Mouse (Mus musculus): ENCODE measurements around the gene Mst1. TPM values are rescaled to one million over a fixed set of nuclear protein-coding genes. Genes with fewer than 3 reads are reported as not detected.
A peak's percentile ranks its signal among the peaks of the same experiment; 100 is the strongest.

Mst1 gene
- 0.37 and 1.3 TPM in 2 replicates for polyA plus RNA-seq (2014; fragmentation: Nextera tagmentation; extraction: Ambion mirVana)

GRCm38 (mm10) chr9:108080168-108080567 is at the start of gene Mst1:
Gene Mst1 (plus strand): TSS chr9:108080436.
- Histone ChIP-seq H3K4me1 (ENCODE audit: control insufficient read depth, insufficient read depth, low read length) (peaks cover 10% of the 10 kb centered on the region), H3K27ac (replicated peaks; ENCODE audit: low read depth, low read length) (no peak within 1 kb of the TSS), H3K9ac (ENCODE audit: low read length) (peak within 1 kb of the TSS; percentile 89), H3K36me3 (ENCODE audit: control insufficient read depth, insufficient read depth, low read length) (peaks cover 5% of the 10 kb centered on the region; the same call in 1 of the 2 replicates), H3K9me3 (ENCODE audit: control insufficient read depth, low read length) (no peaks in the 10 kb centered on the region), H3K4me3 (ENCODE audit: low read depth, low read length) (peak within 1 kb of the TSS; percentile 80), H3K4me2 (ENCODE audit: low read depth, severe bottlenecking) (peak within 1 kb of the TSS; percentile 94), H3K27me3 (ENCODE audit: control insufficient read depth, insufficient read depth, low read length) (peaks cover 26% of the 10 kb centered on the region)
- 73% methylated on average over 5 of the region's 5 CpGs for WGBS
- DNase-seq (ENCODE audit: low spot score), result no peak
- ATAC-seq (ENCODE audit: insufficient number of reproducible peaks, low FRiP score, low TSS enrichment, low read depth), result no peak

DNA sequence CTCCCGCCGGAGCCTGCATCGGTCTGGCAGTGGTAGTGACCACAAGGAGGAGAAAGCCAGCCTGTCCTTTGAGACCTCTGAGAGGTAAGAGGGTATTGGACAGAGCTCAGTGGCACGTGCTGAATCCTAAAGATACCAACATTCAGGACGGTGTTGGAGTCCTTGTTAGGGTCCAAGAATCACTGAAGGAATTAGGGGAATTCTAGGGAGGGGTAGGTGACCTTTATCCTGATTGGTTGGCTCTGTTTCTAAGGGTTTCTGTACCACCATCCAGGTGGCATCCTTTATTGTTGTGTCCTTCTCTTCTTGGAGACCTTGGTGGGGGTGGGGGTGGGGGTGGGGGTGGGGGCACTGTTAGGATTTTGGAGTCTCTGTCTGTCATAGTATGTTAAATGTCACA is 48.1 kb upstream of the Mst1 start:
- Histone ChIP-seq H3K4me1 (ENCODE audit: control insufficient read depth, insufficient read depth, low read length) (no peaks in the 10 kb centered on the region), H3K27ac (replicated peaks; ENCODE audit: low read depth, low read length) (no peak overlapping the region), H3K36me3 (ENCODE audit: control insufficient read depth, insufficient read depth, low read length) (peaks cover 21% of the 10 kb centered on the region), H3K9me3 (ENCODE audit: control insufficient read depth, low read length) (no peaks in the 10 kb centered on the region), H3K4me2 (ENCODE audit: low read depth, severe bottlenecking) (no peak overlapping the region), H3K4me3 (ENCODE audit: low read depth, low read length) (no peak overlapping the region), H3K27me3 (ENCODE audit: control insufficient read depth, insufficient read depth, low read length) (no peaks in the 10 kb centered on the region), H3K9ac (ENCODE audit: low read length) (no peak overlapping the region)
- no peak for ATAC-seq (ENCODE audit: insufficient number of reproducible peaks, low FRiP score, low TSS enrichment, low read depth)
- DNase-seq (ENCODE audit: low spot score), result no peak
- 95% methylated on average over 5 of the region's 5 CpGs for WGBS

GRCm38 (mm10) chr9:108035331-108036156 is 44.7 kb upstream of the Mst1 start:
- Histone ChIP-seq H3K4me3 (ENCODE audit: low read depth, low read length) (no peak overlapping the region), H3K4me2 (ENCODE audit: low read depth, severe bottlenecking) (no peak overlapping the region), H3K4me1 (ENCODE audit: control insufficient read depth, insufficient read depth, low read length) (no peaks in the 10 kb centered on the region), H3K27me3 (ENCODE audit: control insufficient read depth, insufficient read depth, low read length) (no peaks in the 10 kb centered on the region), H3K36me3 (ENCODE audit: control insufficient read depth, insufficient read depth, low read length) (peaks cover 12% of the 10 kb centered on the region), H3K27ac (replicated peaks; ENCODE audit: low read depth, low read length) (no peak overlapping the region), H3K9ac (ENCODE audit: low read length) (no peak overlapping the region), H3K9me3 (ENCODE audit: control insufficient read depth, low read length) (no peaks in the 10 kb centered on the region)
- ATAC-seq (ENCODE audit: insufficient number of reproducible peaks, low FRiP score, low TSS enrichment, low read depth) (no peak), DNase-seq (ENCODE audit: low spot score) (no peak)
- WGBS, result 94% methylated on average over 2 of the region's 2 CpGs

DNA sequence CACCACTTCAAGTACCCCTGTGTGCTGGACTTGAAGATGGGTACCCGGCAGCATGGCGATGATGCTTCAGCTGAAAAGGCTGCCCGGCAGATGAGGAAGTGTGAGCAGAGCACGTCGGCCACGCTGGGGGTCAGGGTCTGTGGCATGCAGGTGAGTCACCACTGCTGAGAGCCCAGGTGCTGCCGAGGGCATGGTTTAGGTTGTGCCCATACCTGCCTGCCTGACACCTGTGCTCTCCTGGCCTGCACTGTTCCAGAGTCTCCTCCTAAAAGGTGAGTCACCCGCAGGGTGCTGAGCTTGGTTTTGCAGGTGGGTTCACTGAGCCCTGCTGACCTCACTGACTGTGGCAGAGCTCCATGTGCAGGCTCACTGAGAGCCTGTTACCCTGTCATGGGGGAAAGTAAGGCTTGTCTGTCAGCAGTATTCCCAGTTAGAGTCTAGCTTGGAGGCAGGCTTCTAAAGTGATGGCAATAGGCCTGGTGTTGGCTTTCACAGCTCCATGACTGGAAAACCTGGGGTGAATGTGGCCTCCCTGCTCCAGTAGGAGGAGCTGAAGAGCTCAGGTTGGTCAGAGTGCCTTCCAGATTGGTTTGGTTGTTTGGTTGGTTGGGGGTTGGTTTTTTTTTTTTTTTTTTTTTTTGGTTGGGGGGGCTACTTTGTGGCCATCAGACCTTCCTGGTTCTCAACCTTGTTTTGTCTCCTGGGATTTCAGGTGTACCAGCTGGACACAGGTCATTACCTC is 35.3 kb upstream of the Mst1 start:
- no peak for DNase-seq (ENCODE audit: low spot score)
- ATAC-seq (ENCODE audit: insufficient number of reproducible peaks, low FRiP score, low TSS enrichment, low read depth), result no peak
- Histone ChIP-seq H3K36me3 (ENCODE audit: control insufficient read depth, insufficient read depth, low read length) (peaks cover 24% of the 10 kb centered on the region), H3K4me1 (ENCODE audit: control insufficient read depth, insufficient read depth, low read length) (peaks cover 4% of the 10 kb centered on the region; the same call in 1 of the 2 replicates), H3K9me3 (ENCODE audit: control insufficient read depth, low read length) (no peaks in the 10 kb centered on the region), H3K27me3 (ENCODE audit: control insufficient read depth, insufficient read depth, low read length) (no peaks in the 10 kb centered on the region), H3K4me2 (ENCODE audit: low read depth, severe bottlenecking) (no peak overlapping the region), H3K27ac (replicated peaks; ENCODE audit: low read depth, low read length) (no peak overlapping the region), H3K4me3 (ENCODE audit: low read depth, low read length) (no peak overlapping the region), H3K9ac (ENCODE audit: low read length) (no peak overlapping the region)
- WGBS, result 96% methylated on average over 8 of the region's 8 CpGs

- no peak overlapping the region for H3K4me3 ChIP-seq (ENCODE audit: low read depth, low read length)
- no peak for DNase-seq (ENCODE audit: low spot score)
- H3K9me3 ChIP-seq (ENCODE audit: control insufficient read depth, low read length), result no peaks in the 10 kb centered on the region
- no peak for ATAC-seq (ENCODE audit: insufficient number of reproducible peaks, low FRiP score, low TSS enrichment, low read depth)
- peaks cover 4% of the 10 kb centered on the region; the same call in 1 of the 2 replicates for H3K4me1 ChIP-seq (ENCODE audit: control insufficient read depth, insufficient read depth, low read length)
- H3K36me3 ChIP-seq (ENCODE audit: control insufficient read depth, insufficient read depth, low read length), result peaks cover 23% of the 10 kb centered on the region
- H3K4me2 ChIP-seq (ENCODE audit: low read depth, severe bottlenecking), result no peak overlapping the region
- H3K27ac ChIP-seq (replicated peaks; ENCODE audit: low read depth, low read length), result no peak overlapping the region
- no peaks in the 10 kb centered on the region for H3K27me3 ChIP-seq (ENCODE audit: control insufficient read depth, insufficient read depth, low read length)
- H3K9ac ChIP-seq (ENCODE audit: low read length), result no peak overlapping the region
- 94% methylated on average over 4 of the region's 4 CpGs for WGBS
Measured at GRCm38 (mm10) chr9:108046582-108046981, 33.7 kb upstream of the Mst1 start.

DNA sequence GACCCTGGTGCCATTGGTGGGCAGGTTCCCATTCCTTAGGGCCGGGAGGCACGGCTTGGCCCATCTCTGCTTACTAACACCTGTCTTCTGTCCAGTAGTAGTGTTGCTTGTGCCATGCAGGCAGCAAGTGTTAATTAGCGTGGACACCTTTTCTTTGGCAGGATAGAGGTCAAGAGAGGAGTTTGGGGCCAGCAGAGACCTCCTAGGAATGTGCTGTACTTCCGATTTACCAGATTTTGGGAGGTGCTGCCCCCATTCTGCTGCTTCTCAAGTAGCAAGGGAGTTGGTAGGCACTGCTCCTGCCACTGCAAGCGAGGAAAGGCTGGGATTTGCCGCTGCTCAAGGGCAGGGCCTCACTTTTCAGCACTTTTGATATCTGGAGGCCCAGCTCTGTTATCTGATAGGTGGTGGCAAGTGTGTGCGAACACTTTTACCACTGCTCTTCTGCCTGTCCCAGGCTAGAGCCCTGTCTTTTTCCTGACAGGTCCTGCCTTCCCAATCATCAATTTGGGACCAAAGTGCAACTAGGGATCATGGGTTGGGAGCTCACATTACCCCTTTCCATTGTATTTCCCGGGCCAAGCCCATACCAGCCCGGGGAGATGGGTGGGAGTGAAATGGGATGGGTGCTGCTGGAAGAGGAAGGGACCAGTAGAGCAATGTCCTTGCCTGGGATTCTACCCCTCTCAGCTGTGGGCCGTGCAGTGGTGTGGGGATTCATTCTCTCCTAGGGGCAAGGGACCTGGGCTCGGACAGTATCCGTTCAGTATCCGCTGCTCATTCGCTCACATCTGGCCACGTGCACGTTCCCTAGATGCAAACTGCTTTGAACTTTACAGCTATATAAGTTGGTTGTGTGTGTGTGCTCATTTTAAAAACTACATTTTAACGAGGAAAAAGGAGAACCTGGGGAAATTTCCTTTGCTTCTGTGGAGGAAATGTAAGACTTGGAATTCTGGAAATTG is 32.4 kb upstream of the Mst1 start:
- H3K27me3 ChIP-seq (ENCODE audit: control insufficient read depth, insufficient read depth, low read length), result no peaks in the 10 kb centered on the region
- WGBS, result 48% methylated on average over 17 of the region's 17 CpGs
- peak overlapping the region; percentile 88 for H3K4me2 ChIP-seq (ENCODE audit: low read depth, severe bottlenecking)
- no peak overlapping the region; the same call in 1 of the 2 replicates for H3K27ac ChIP-seq (replicated peaks; ENCODE audit: low read depth, low read length)
- H3K4me3 ChIP-seq (ENCODE audit: low read depth, low read length), result peak overlapping the region; percentile 78
- peaks cover 4% of the 10 kb centered on the region; the same call in 1 of the 2 replicates for H3K4me1 ChIP-seq (ENCODE audit: control insufficient read depth, insufficient read depth, low read length)
- H3K36me3 ChIP-seq (ENCODE audit: control insufficient read depth, insufficient read depth, low read length), result peaks cover 25% of the 10 kb centered on the region
- H3K9me3 ChIP-seq (ENCODE audit: control insufficient read depth, low read length), result no peaks in the 10 kb centered on the region
- DNase-seq (ENCODE audit: low spot score), result no peak
- ATAC-seq (ENCODE audit: insufficient number of reproducible peaks, low FRiP score, low TSS enrichment, low read depth), result no peak
- H3K9ac ChIP-seq (ENCODE audit: low read length), result peak overlapping the region; percentile 36; the same call in 1 of the 2 replicates

DNA sequence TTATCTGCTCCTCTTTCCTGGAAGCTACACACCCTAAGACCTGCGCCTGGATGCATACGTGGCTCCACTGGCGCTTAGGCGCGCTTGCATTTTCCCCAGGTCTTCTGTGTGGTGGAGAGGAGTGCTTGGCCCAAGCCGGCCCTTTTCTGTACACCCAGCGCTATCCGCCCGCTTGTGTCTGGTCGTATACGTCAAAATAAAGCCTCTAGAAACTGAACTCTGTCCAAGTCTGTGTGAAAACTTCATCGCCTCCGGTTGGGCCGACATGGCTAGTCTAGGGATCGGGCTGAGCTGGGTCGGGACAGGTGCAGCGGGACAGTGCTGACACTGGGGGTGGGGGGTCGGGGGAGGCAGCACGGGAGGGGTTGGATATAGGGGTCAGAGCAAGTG is 31.7 kb upstream of the Mst1 start:
- peak overlapping the region; percentile 88 for H3K4me2 ChIP-seq (ENCODE audit: low read depth, severe bottlenecking)
- H3K36me3 ChIP-seq (ENCODE audit: control insufficient read depth, insufficient read depth, low read length), result peaks cover 25% of the 10 kb centered on the region
- H3K9me3 ChIP-seq (ENCODE audit: control insufficient read depth, low read length), result no peaks in the 10 kb centered on the region
- H3K4me3 ChIP-seq (ENCODE audit: low read depth, low read length), result peak overlapping the region; percentile 78
- no peak overlapping the region; the same call in 1 of the 2 replicates for H3K27ac ChIP-seq (replicated peaks; ENCODE audit: low read depth, low read length)
- 1% methylated on average over 19 of the region's 19 CpGs for WGBS
- ATAC-seq (ENCODE audit: insufficient number of reproducible peaks, low FRiP score, low TSS enrichment, low read depth) (peak; percentile 24; the same call in 1 of the 2 replicates), DNase-seq (ENCODE audit: low spot score) (no peak)
- H3K4me1 ChIP-seq (ENCODE audit: control insufficient read depth, insufficient read depth, low read length), result peaks cover 7% of the 10 kb centered on the region; the same call in 1 of the 2 replicates
- H3K27me3 ChIP-seq (ENCODE audit: control insufficient read depth, insufficient read depth, low read length), result no peaks in the 10 kb centered on the region
- peak overlapping the region; percentile 36; the same call in 1 of the 2 replicates for H3K9ac ChIP-seq (ENCODE audit: low read length)

All from limb, embryonic 11.5 days (tissue).